Mouse (Mus musculus) left cerebral cortex, adult 18-20 months (tissue): ENCODE data around the gene Slc35d3. TPM values are rescaled to one million over a fixed set of nuclear protein-coding genes. Genes with fewer than 3 reads are reported as not detected.

Experiments
- DNase-seq, 2 experiments: peaks; one replicate each; pipeline ENCODE4 v3.0.0; 2021 to 2022; ENCODE audit warnings: low spot score in 2 of 2, mixed read lengths in 1 of 2
- long read RNA-seq, 2 experiments: library from polyadenylated mRNA; stranded (forward); transcript quantifications; one replicate each; pipeline ENCODE4 v2.0.0; 2021
- total RNA-seq, 2 experiments: library from RNA; stranded (reverse); gene quantifications; 2 replicates each; pipeline ENCODE4 v1.2.3; 2021

The Slc35d3 gene
- total RNA-seq, result 1 to 10 TPM; 2.9 to 3.8 TPM
- long read RNA-seq, experiment 1, partial matches to known transcripts, result 0 of 1 reads
- long read RNA-seq, experiment 1, other reads (novel, unspliced or antisense), result 0 of 1 reads
- long read RNA-seq, experiment 2, partial matches to known transcripts, result 0 of 5 reads
- long read RNA-seq, experiment 2, other reads (novel, unspliced or antisense), result 3 of 5 reads

DNA sequence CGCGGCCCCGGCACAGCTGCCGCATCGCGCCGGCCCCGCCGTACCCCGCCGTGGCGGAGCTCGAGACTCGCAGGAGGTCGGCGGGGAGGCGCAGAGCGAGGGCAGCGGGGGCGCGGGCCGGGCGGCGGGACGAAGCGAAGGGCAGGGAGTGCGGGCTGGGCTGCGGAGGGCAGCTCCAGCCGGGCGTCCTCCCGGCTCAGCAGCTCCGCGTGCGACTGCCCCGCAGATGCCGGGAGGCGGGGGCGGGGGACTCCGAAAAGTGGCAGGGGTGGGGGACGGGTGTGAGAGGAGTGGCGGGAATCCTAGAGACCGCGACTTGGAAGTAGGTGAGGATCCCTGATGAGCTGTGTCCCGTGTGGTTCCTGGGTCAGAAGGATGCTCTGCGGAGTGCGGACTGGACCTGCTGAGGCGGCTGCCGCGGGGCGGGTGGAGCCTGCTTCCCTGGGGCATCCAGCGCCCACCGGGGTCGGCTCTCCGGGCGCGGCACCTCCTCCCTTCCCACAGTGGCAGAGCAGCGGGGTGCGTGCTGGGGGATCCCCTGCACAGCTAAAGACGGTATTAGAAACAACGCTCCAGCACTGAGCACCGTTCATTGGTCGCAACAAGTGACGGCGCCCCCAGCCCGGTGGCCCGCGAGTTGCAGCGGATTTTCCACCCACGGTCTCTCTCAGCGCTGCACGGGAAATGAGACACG lies at the start of gene Slc35d3:
Gene Slc35d3, minus strand, starts transcription at position 462 of the 694 bp plus-strand sequence.
- DNase-seq, result no peak

DNA sequence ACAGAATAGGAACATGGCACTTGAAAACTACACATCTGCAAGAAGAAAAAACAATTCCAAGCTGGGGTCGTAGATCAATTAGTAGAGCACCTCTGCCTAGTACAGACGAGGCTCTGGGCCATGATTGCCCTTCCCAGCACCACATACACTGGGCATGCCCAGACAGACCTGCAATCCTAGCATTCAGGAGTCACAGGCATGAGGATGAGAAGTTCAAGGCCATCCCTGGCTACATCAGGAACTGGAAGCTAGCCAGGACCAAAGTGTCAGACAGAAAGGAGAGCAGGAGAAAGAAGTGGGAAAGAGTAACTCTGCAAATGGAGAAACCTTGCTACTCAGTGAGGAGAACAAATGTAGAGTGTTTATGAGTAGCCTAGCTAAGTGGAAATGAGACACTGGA lies 48.9 kb upstream of the Slc35d3 start:
- no peak for DNase-seq

- peak; percentile 44 to 45 for DNase-seq
Measured at GRCm38 (mm10) chr10:19893976-19894375, 42.7 kb upstream of the Slc35d3 start.

DNA sequence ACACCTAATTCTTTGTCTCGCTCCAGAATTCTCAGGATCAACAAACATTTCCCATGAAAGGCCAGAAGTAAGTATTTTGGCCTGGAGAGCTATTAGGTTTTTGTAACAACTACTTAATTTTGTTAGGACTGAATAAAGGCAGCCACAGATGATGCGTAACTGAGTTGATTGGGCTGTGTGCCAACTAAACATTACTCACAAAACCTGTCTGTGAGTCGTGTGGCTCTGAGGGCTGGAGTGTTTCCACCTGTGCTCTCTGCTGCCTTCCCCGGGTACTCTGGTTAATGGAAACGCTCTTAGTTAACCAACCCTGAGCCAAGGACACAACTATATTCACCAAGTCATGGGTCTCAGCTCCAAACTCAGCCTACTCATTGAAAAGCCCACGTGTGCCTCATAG lies 41.9 kb upstream of the Slc35d3 start:
- no peak for DNase-seq

- no peak for DNase-seq
Measured at GRCm38 (mm10) chr10:19891686-19892085, 40.4 kb upstream of the Slc35d3 start.

GRCm38 (mm10) chr10:19889908-19890307 lies 38.6 kb upstream of the Slc35d3 start:
- no peak for DNase-seq

DNA sequence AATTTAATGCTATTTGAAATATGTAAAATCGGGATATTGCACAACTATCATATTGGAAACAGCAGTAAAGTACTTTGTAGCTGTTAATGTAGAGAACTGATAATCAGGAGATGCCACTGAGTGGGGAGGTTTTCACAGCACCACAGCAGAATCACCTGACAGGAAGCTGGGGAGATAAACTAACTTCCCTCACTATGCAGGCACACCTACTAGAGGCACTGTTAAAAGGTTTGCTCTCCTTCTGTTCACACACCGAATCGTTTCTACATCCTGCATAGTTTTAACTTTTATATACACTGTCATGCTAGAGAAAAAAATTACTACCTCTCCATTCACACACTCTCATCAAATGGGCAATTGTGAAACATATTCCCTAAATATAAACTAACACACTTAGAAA lies 35.0 kb upstream of the Slc35d3 start:
- no peak for DNase-seq

- no peak for DNase-seq
Measured at GRCm38 (mm10) chr10:19884409-19884808, 33.1 kb upstream of the Slc35d3 start.

DNA sequence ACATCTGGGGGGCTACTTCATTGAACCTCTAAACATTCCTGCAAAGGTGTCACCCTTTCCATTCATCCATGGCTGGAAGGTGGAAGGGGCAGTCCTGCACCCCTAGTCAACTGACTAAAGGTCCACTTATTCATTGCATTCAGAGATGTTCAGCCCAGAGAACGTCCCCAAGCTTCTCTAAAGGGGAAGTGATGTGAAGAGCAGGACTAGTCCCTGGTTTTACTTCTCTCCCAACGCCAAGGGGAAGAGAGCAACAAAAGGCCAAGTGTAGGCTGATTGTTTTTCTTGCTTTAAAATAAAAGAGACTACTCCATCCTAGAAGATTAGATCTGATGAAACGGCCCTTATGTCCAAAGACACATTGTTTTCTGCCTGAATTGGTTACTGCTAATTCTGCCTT lies 29.2 kb upstream of the Slc35d3 start:
- no peak for DNase-seq

- DNase-seq, result no peak
Measured at GRCm38 (mm10) chr10:19879161-19879560, 27.9 kb upstream of the Slc35d3 start.

DNA sequence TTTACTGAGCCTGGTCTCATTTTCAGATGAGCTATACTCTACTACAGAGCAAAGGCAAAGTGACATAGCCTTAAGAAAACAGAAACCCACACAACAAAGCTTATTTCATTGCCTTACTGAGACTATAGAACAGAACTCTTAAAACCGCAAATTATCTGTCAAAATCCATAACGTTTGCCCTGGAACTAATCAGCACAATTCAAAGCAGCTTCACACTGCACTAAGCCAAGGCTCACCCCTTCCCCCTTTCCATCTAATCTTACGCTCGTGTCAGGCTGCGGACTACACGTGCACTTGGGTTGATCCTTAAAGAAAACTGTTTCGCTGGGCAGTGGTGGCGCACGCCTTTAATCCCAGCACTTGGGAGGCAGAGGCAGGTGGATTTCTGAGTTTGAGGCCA lies 26.4 kb upstream of the Slc35d3 start:
- DNase-seq, result no peak

DNA sequence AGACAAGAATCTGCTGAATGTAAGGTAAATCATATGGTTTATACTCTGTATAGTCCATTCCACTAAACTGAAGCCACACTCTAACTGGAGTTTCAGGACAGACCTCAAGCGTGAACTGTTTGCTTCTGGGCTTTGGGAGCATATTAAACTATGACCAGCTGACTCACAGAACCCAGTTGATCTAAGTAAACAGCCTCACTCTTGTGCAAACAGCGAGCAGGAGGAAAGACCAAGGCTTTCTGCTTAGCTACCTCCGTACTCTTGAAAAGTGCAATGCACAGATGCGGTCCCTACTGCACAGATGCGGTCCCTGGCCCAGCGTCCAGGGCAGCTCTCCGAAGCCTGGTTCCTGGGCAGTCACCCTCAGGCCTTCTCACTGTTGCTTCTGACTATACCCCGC lies 26.0 kb upstream of the Slc35d3 start:
- DNase-seq, result no peak

GRCm38 (mm10) chr10:19876669-19877068 lies 25.4 kb upstream of the Slc35d3 start:
- no peak for DNase-seq

- DNase-seq, result no peak
Measured at GRCm38 (mm10) chr10:19875346-19875745, 24.1 kb upstream of the Slc35d3 start.

- DNase-seq, result no peak
Measured at GRCm38 (mm10) chr10:19855597-19856306, 4.5 kb upstream of the Slc35d3 start.

- DNase-seq, result no peak
Measured at GRCm38 (mm10) chr10:19853609-19854008, 2.4 kb upstream of the Slc35d3 start.

GRCm38 (mm10) chr10:19852776-19853175 lies 1.5 kb upstream of the Slc35d3 start:
- DNase-seq, result no peak

DNA sequence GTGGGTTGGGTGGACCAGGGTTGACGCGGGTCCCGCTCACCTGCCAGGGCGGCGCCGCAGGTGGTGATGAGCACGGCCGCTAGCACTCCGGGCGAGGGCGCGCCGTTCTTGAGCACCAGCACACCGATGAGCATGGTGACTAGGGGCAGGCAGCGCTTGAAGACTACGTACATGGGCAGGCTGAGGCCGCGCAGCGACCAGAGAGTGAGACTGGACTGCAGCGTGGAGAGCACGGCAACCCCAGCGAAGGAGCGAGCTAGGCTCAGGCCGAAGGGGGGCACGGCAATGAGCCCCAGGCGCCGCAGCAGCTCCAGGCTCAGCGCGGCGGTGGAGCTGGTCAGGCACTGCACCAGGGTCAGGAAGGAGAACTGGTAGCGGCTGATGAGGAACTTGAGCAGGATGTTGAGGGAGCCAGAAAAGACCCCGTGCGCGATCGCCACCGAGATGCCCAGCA lies 688 bp downstream of the Slc35d3 start:
- no peak for DNase-seq

DNA sequence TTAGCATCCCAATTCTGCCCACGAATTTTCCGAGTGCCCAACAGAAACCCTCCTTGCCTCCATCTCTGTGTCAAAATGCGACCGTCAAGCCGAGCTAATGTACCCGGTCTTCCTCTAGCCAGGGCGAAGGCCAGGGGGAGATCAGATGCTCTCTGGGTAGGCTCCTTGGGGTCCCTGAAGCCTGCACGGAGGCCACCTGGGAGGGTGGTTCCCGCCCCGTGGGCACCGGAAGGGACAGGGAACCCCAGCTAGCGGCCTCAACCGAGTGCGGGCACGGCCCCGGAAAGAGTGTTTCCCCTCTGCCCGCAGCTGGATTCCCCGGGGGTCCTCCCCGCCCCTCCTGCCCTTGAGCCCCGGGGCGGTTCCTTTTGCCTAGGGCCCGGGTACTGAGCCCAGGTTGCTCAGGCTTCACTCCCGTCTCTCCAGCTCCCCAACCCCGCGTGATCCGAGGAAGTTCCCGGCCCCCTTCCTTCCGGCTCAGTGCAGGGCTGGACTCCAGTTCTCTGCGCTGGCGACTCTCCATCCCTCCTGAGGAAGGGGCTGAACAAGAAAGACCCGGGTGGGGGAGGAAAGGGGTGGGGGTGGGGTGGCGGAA lies 1.4 kb downstream of the Slc35d3 start:
- DNase-seq, result no peak

- DNase-seq, result no peak
Measured at GRCm38 (mm10) chr10:19848928-19849770, 2.1 kb downstream of the Slc35d3 start.

DNA sequence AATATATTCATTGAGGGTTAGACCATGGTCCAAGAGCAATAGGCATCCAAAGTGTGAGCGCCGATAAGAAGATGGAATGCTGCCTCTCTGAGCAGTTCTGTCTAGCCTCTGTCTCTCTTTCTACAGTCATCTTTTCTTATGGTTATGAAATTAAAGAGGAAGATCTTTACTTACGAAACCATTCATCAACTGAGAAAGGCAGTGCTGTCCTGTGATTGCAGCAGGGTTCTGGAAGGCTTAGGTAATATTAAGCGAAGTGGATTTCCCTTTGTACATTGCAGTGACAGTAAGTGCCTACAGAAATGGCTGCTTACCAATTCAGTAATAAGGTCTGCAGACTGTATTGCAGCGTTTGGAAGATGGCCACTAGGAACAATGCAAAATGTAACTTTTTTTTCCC lies 11.4 kb downstream of the Slc35d3 start:
- DNase-seq, result no peak
